Mouse (Mus musculus) ES-CJ7 (cell line): ENCODE measurements around the gene Lix1l.
A peak's percentile ranks its signal among the peaks of the same experiment; 100 is the strongest.

ENCODE experiments used
- DNase-seq: peaks from one replicate; pipeline ENCODE4 v3.0.0; 2011; ENCODE audit warnings: low read depth, low spot score

The Lix1l gene

DNA sequence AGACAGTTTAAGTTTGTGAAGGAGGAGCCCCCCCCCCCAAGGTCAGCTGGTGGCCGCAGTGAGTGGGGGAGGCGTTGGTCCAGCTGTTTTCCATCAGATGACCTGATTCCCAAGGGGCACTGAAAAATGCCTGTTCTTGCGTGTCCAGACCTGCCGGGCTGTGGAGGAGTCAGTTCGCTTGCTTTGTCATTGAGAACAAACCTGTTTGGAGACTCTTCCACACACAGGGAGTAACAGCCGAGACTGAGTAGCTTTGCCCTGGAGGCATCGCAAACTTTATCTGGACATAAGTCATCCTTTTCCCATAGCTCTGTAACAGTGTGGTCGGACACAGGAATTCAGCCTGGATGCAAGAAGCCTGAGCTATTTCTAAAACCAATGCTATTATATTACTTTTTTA, 73.5 kb downstream of the Lix1l start:
- peak; percentile 59 for DNase-seq

DNA sequence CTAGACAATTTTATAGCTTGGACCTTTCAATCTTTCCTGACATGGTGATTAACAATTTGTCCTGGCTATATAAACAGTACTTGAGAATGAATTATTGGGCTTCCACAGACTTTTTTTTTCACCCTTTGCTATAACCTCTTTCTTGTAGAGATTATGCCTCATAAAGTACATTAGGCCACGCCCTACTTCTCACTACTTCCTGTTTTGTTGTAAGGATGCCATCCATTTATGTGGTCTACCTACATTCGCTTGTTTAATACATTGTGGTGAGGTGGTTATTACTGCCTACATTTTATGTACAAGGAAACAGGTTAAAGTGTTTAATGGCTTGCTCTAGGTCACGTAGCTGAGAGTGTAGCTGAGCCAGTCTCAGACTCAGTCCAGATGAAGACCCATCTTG, 74.2 kb downstream of the Lix1l start:
- DNase-seq, result no peak

DNA sequence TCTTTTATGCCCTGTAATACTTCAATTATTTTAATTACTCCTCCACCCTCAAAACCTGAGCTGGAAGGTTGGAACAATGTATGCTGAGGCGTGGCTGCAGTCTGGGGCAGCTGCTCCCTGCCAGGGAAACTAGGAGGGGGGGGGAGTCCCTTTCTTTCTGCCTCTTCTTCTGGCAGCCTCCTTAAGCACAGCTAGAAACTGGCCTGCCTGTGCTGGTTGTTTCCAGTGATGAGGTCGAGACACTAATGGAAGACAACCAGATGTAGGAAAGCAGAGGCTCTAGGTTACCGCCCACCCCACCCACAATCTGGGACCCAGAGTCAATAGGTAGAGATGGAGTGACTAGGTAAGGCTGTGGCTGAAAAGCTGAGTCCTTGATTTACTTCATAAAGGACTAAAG, 74.7 kb downstream of the Lix1l start:
- peak; percentile 99 for DNase-seq
